Mouse (Mus musculus) frontal cortex, postnatal 25 days (tissue): Measurements from ENCODE around the gene Zfp618.

Experiments used
- DNase-seq, 2 experiments: peaks; one replicate each; pipeline ENCODE4 v3.0.0; 2022; ENCODE audit warnings: low spot score in 2 of 2

Gene Zfp618

GRCm38 (mm10) chr4:63067822-63068221 is 102.4 kb downstream of the Zfp618 start:
- no peak for DNase-seq

GRCm38 (mm10) chr4:63068499-63069175 is 103.3 kb downstream of the Zfp618 start:
- DNase-seq: peak; percentile 11 to 31

DNA sequence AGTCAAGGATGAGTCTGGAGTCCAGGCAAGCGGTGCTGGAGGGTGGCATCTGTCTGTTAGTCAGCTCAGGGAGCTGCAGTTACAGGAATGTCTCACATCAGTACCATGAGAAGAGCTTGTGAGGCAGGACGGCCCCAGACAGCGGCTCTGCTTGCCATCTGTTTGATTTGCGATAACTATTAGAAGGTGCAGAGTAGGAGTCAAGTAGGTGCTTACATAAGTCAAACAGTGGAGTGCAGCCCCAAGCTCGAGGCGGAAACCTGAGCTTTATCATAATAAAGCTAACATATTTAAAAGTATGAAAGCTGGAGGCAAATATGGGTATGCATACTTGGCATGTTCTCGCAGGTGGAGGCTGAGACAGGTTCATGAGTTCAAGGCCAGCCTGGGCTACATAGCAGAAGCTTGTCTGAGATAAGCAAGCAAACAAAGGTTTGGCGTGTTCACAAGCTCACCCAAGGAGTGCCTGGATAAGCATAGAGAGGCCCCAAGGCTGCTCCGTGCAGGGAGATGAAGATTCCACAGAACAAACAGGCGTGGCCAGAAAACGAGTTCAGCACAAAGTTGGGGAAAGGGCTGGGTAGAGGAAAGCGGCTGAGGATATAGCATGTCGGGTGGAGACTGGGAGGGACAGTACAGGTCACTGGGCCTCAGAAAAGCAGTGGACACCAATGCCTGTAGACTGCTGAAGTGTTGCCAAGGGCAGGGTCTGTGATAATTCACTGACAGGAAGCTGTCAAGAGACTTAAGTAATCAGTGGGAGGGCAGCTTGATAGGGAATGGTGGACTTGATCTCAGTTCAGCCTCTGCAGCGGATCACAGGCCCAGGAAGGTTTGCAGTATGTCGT is 106.3 kb downstream of the Zfp618 start:
- DNase-seq: no peak

DNA sequence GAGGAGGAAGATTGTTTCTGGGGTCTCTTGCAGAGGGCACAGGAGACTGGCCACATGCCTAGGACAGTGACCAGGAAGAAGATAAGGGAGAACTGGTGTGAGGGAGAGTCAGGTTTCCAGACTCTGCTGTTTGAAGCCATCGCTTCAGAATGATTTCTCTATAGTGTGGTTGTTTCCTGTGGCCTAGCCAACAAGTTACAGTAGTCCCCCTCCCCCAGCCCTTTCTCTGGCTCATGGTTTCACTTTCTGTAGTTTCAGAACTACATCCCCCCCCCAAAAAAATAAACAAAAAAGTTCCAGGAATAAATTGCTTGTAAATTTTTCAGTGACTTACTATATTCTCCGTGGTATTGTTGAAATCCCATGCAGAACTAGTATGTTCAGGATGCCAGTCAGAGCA is 107.8 kb downstream of the Zfp618 start:
- DNase-seq: no peak

DNA sequence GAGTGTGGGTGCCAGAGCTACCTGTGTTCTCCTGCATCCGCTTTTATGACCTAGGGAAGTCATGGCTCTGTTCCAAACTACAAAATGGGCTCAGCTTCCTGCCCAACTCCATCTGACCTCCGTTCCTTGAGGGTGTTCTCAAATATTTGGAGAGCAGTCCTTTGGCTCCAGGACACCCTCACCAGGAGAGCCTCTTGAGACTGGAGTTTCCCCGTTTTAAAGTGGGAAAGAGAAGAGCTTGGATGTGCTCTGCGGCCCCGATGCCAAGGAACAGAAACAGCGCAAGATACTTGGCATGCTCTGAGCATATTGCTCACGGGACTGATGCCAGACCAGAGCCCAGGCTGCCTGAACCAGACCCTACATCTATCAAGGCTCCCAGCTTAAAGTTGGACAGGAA is 113.8 kb downstream of the Zfp618 start:
- DNase-seq: no peak

- peak in 1 of 2 experiments; percentile 12 for DNase-seq
These were observed 119.1 kb downstream of the Zfp618 start for GRCm38 (mm10) chr4:63084473-63084889.

DNA sequence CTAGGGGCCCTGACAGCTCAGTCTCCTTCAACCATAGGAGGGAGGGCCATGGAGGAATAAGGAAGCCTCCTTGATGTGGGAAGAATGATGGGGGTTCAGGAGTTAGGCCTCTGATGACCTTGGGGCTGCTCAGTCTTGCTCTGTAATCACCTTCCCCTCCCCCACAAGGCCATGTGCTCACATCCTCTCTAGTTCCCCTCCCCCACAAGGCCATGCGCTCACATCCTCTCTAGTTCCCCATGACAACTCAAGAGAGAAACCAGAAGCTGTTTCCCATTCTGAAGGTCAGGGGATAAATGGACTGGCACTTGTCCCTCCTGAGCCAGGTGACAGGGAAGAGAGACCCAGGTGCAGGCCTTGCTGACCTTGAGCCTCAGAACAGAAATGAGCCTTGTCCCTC is 124.1 kb downstream of the Zfp618 start:
- DNase-seq: no peak

- no peak for DNase-seq
These were observed 125.8 kb downstream of the Zfp618 start for GRCm38 (mm10) chr4:63091151-63091550.

GRCm38 (mm10) chr4:63097603-63098002 is 132.2 kb downstream of the Zfp618 start:
- no peak for DNase-seq

DNA sequence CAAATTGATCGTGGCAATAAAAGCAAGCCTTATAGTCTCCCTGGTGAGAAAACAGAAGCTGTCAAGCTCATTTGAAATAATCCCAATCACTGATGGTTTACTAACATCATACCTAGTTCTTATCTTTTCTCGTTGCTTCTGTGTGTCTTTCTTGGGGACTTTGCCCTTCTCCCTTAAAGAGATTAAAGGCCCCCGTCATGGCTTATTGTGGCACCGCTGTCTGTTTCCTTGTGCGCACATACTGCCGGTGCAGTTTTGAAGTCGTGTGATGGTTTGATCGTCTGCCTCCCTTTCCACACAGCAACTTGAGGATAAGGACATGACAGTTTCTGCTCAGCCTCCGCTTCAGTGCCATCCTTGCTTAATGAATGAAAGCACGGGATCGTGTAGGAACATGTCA is 135.1 kb downstream of the Zfp618 start:
- no peak for DNase-seq

GRCm38 (mm10) chr4:63102025-63102424 is 136.7 kb downstream of the Zfp618 start:
- DNase-seq: no peak

DNA sequence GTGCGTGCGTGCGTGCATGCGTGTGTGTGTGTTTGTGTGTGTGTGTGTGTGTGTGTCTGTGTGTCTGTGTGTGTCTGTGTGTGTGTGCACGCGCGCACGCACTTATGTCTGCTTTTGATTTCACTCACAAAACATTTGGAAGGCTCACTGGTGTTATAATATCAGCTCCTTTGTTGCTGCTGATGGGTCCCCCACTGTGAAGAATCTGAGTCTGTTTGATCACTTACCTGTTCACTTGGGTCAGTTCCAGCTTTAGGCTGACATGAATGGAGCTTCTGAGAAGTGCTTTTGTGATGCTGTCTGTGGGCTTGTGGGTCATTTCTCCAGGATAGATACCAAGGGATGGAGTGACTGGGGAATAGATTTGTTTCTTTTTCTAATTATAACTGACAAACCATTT is 140.3 kb downstream of the Zfp618 start:
- DNase-seq: no peak

- DNase-seq: peak; percentile 61 to 77
These were observed 153.5 kb downstream of the Zfp618 start for GRCm38 (mm10) chr4:63118639-63119437.

DNA sequence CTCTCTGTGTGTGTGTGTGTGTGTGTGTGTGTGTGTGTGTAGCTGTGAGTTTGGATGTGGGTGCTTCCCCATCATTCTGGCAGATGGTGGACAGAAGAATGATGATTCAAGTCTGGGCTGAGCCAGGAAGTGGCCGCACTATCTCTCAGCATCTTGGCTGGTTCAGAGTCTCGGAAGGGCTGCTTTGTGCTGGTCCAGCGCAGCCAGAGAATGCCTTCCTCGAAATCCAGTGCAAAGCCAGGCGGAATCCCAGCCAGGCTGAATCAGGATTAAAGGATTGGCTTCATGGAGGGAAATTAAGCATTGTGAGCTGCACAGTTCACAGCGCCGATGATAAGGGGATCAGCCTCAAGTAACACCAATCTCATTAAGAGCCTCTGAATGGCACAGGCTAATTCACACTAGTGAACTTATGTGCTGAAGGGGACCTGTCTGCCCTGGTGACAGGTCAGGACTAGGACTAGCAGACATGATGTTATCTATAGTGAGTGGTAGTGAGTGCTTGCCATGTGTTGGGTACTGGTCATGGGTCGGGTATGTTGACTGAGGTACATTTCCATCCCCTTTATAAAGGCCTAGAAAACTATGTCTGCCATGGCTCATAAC is 159.6 kb downstream of the Zfp618 start:
- no peak for DNase-seq

DNA sequence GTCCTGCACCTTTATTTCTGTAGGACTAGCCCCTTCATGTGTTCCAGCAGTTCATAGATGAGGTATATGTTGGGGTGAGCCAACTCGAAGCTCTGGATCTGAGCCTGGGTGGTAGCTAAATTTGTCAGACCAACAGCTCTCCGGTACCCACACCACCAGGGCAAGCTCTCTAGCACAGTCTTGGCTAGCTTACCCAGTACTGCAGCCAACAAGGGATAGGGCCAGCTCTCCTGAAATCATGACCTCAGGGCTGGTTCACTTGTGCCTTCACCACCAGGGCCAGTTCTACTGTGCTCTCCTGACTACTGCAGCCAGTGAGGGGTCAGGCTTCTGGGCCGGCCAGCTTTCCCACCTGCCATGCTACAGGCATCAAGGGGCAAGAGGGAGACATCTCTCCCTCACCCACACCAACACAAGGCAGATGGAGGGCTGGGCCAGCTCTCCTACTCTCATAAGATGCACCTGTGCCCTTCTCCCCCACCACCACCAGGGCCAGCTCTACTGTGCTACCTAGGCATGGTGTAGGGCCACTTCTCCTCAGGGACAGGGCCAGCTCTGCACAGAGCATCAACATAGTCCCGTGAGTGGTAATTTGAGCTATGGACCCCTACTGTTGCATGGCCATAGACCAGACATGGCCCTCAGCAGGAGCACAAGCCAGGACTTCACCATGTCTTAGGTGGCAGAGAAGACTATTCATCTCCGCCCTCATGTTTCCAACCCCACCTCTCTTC is 164.7 kb downstream of the Zfp618 start:
- DNase-seq: no peak

- DNase-seq: no peak
These were observed 181.9 kb downstream of the Zfp618 start for GRCm38 (mm10) chr4:63147268-63147667.

DNA sequence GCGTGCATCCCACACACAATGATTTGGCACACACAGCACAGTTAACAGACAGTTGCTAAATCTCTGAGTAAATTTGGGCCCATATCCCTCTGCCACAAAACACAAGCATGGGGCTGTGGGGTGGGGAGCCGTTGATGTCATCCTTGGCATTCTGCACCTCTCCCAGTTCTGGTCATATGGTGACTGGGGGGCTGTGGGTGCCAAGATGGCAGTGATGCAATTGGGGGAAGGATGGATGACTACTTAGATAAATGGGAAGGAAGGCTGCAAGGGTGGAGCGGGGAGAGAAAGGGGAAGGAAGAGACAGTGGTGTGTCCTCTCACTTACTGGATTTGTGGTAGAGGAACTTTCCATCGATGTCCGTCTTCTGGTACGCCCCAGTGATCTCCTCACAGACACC is 185.8 kb downstream of the Zfp618 start:
- no peak for DNase-seq

DNA sequence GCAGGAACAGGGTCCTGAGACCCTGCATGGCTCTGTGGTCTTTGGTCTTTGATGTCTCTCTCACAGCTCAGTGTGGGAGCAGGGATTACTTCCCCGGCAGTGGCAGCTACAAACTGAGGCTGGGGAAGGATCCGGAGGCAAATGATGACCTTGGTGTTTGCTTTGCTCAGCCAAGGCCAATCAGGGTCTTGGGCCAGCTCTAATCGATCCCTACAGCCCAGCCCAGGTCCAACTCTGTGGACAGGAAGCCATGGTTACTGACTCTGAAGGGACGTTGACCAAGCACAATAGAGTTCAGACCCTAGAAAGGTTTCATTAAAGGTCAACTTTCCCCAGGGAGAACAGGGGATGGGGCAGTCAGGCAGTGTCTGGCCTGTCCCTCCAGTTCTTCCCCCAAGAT is 188.7 kb downstream of the Zfp618 start:
- no peak for DNase-seq

DNA sequence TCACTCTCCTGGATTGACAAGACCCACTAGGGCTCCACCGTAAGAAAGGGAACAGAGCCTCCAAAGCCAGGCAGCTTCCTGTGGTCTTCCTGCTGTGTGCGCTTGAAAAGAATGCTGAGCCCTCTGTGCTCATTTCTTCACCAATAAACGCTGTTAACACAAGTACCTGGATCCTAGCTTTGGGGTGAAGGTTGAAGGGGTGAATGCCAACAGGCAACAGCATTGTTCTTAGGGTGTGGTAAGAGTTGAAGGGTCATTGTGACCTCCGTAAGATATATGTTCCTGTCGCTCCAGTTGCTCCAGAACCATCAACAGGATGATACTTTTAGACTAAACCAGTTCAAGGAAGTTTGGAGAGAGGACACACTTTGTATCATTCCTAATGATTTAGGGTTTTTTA is 189.3 kb downstream of the Zfp618 start, which contains the start of gene Ambp:
Gene Ambp, minus strand, starts transcription at position 101 of the 400 bp plus-strand sequence.
- DNase-seq: no peak

DNA sequence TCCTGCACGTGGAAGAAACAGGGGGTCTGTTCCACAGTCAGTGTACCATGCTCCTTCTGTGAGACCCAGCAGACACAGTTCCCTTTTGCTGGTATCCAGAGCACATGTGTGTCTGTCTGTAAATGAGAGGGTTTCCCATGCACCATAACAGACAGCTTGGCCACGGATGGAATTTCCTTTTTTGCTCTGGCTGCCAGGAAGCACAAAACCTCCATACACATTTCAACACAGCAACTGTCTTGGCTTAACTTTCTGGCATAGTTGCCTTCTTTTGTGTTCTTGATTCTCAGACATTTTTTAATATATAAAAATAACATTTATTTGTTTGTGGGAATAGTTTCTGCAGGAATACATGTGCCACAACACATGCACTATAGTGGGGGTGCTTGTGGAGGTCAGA is 190.2 kb downstream of the Zfp618 start:
- no peak for DNase-seq
